Mouse (Mus musculus) embryonic stem cell, embryonic (primary cell): ENCODE results near the gene Gnb3.

Experiments
- CTCF ChIA-PET, 4 experiments: fragments of 300-600 bp in 2 of 4; fragments of 350-600 bp in 2 of 4; sonication (Branson Sonifier 250); formaldehyde crosslinking; loops; one replicate each; lab custom pipeline; 2022; ENCODE audit warnings: inconsistent platforms in 2 of 4; lab: Charles Lee
- POLR2A ChIA-PET, 4 experiments: fragments of 300-600 bp in 2 of 4; fragments of 350-600 bp in 2 of 4; sonication (Branson Sonifier 250); formaldehyde crosslinking; loops; one replicate each; lab custom pipeline; 2022; ENCODE audit warnings: antibody characterized with exemption in 4 of 4, inconsistent platforms in 1 of 4; lab: Charles Lee

The Gnb3 gene

GRCm38 (mm10) chr6:124806446-124807140 lies 33.5 kb downstream of the Gnb3 start:
- POLR2A ChIA-PET: interaction anchor here (0.6 to 18.7 kb wide), 75 partner anchors 7 to 389 kb away, joined by 3 to 601 read pairs (median 7); partner anchors contain the start of genes Grcc10 (in 4 of the 4), Cdca3 (in 3 of the 4), Emg1 (in 3 of the 4) and Phb2 (in 3 of the 4)
- CTCF ChIA-PET: interaction anchor here in 3 of 4 experiments (0.9 to 5.2 kb wide), 12 partner anchors 10 to 326 kb away, joined by 3 to 22 read pairs (median 7); partner anchors contain the start of genes Cdca3 (in 2 of the 3), Usp5 (in 2 of the 3), C1rl (in 1 of the 3) and P3h3 (in 1 of the 3)

GRCm38 (mm10) chr6:124805341-124806321 lies 34.4 kb downstream of the Gnb3 start:
- CTCF ChIA-PET: interaction anchor here (0.5 to 5.2 kb wide), 44 partner anchors 9 to 1668 kb away, joined by 3 to 22 read pairs (median 5); partner anchors contain the start of genes Cdca3 (in 2 of the 4), Usp5 (in 2 of the 4), C1rl (in 1 of the 4) and Emg1 (in 1 of the 4)
- POLR2A ChIA-PET: interaction anchor here (0.5 to 18.7 kb wide), 158 partner anchors 8 to 622 kb away, joined by 3 to 601 read pairs (median 5); partner anchors contain the start of genes Cdca3 (in 4 of the 4), Grcc10 (in 4 of the 4), Usp5 (in 4 of the 4) and Emg1 (in 3 of the 4)

- CTCF ChIA-PET: interaction anchor here in 2 of 4 experiments (0.6 to 1.8 kb wide), 4 partner anchors 26 to 350 kb away, joined by 3 to 5 read pairs (median 4); no protein-coding TSS in a partner anchor
- POLR2A ChIA-PET: interaction anchor here in 2 of 4 experiments (0.7 to 18.7 kb wide), 24 partner anchors 12 to 392 kb away, joined by 3 to 601 read pairs (median 8); partner anchors contain the start of genes Lpcat3 (in 2 of the 2), Mlf2 (in 2 of the 2), Ptpn6 (in 2 of the 2) and Cdca3 (in 1 of the 2)
Observed at GRCm38 (mm10) chr6:124804341-124804740, 35.7 kb downstream of the Gnb3 start.

GRCm38 (mm10) chr6:124803691-124804090 lies 36.4 kb downstream of the Gnb3 start:
- ChIA-PET CTCF (interaction anchor here (0.6 to 1.9 kb wide), 8 partner anchors 14 to 326 kb away, joined by 3 to 6 read pairs (median 3); no protein-coding TSS in a partner anchor), POLR2A (interaction anchor here (0.7 to 12.7 kb wide), 8 partner anchors 16 to 90 kb away, joined by 3 to 213 read pairs (median 4); partner anchors contain the start of genes Grcc10 (in 2 of the 4), Cdca3 (in 1 of the 4), Ptpn6 (in 1 of the 4) and Usp5 (in 1 of the 4))

DNA sequence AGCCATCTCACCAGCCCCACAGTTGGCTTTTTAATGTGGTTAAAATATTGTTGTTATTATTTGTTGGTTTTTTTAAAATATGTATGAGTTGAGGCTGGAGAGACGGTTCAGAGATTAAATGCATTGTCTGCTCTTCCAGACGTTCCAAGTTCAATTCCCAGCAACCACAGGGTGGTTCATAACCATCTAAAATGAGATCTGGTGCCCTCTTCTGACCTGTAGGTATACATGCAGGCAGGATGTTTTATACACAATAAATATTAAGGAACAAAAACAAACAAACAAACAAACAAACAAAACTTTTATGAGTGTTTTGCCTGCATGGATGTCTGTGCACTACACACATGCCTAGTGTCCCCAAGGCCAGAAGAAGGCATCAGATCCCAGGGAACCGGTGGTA lies 37.0 kb downstream of the Gnb3 start:
- ChIA-PET CTCF (interaction anchor here (0.6 to 1.9 kb wide), 10 partner anchors 13 to 326 kb away, joined by 3 to 6 read pairs (median 3); partner anchors contain the start of gene Mlf2 (in 1 of the 4)), POLR2A (interaction anchor here (0.6 to 12.7 kb wide), 16 partner anchors 10 to 285 kb away, joined by 3 to 213 read pairs (median 4); partner anchors contain the start of genes Grcc10 (in 3 of the 4), Cdca3 (in 1 of the 4), Emg1 (in 1 of the 4) and Phb2 (in 1 of the 4))

- CTCF ChIA-PET: interaction anchor here in 3 of 4 experiments (0.7 to 1.9 kb wide), 4 partner anchors 20 to 129 kb away, joined by 3 to 6 read pairs (median 4); partner anchors contain the start of gene Mlf2 (in 1 of the 3)
- POLR2A ChIA-PET: interaction anchor here (0.6 to 2.0 kb wide), 14 partner anchors 9 to 286 kb away, joined by 3 to 9 read pairs (median 4); partner anchors contain the start of genes Grcc10 (in 3 of the 4), Cdca3 (in 1 of the 4), Emg1 (in 1 of the 4) and Phb2 (in 1 of the 4)
Observed at GRCm38 (mm10) chr6:124802400-124802799, 37.7 kb downstream of the Gnb3 start.

- ChIA-PET CTCF (interaction anchor here in 1 of 4 experiments (0.9 kb wide), 1 partner anchor 10 kb away, joined by 3 read pairs; no protein-coding TSS in a partner anchor), POLR2A (interaction anchor here in 3 of 4 experiments (0.9 to 1.6 kb wide), 9 partner anchors 8 to 55 kb away, joined by 3 to 5 read pairs (median 3); partner anchors contain the start of genes Grcc10 (in 2 of the 3), Cdca3 (in 1 of the 3) and Usp5 (in 1 of the 3))
Observed at GRCm38 (mm10) chr6:124796200-124796599, 43.9 kb downstream of the Gnb3 start.

- ChIA-PET CTCF (interaction anchor here in 1 of 4 experiments (0.9 kb wide), 1 partner anchor 10 kb away, joined by 3 read pairs; no protein-coding TSS in a partner anchor), POLR2A (interaction anchor here in 3 of 4 experiments (0.9 to 6.7 kb wide), 5 partner anchors 10 to 54 kb away, joined by 3 to 44 read pairs (median 4); partner anchors contain the start of genes Cdca3 (in 1 of the 3), Grcc10 (in 1 of the 3) and Usp5 (in 1 of the 3))
Observed at GRCm38 (mm10) chr6:124795781-124796180, 44.3 kb downstream of the Gnb3 start.

- CTCF ChIA-PET: no interaction called here
- POLR2A ChIA-PET: interaction anchor here in 2 of 4 experiments (0.6 to 6.7 kb wide), 5 partner anchors 14 to 52 kb away, joined by 3 to 44 read pairs (median 5); partner anchors contain the start of gene Grcc10 (in 1 of the 2)
Observed at GRCm38 (mm10) chr6:124791911-124792310, 48.2 kb downstream of the Gnb3 start.

GRCm38 (mm10) chr6:124790121-124790520 lies 50.0 kb downstream of the Gnb3 start:
- ChIA-PET CTCF (interaction anchor here (0.6 to 1.2 kb wide), 5 partner anchors 13 to 57 kb away, joined by 3 to 7 read pairs (median 4); no protein-coding TSS in a partner anchor), POLR2A (interaction anchor here in 3 of 4 experiments (0.5 to 6.7 kb wide), 18 partner anchors 10 to 407 kb away, joined by 3 to 44 read pairs (median 4); partner anchors contain the start of genes Grcc10 (in 3 of the 3), Eno2 (in 1 of the 3), Gm45234 (in 1 of the 3) and Lrrc23 (in 1 of the 3))

DNA sequence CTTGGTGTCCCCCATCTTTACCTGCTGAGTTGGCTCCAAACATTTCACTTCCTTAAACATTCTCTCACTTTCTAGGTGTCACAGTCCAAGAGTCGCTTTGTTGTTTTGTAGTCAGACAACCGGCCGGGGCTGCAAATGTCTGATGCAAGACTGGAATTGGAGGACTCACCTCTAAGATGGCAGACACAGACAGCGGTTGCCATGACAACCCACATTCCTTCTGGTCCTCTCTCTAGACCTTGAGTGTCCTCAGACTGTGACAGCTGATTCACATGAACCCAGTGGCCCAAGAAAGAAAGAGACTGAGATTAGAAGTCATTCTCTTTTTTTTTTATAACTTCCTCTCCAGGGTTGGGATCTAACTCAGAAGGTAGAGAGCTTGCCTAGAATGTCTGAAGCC lies 50.6 kb downstream of the Gnb3 start:
- ChIA-PET POLR2A (interaction anchor here in 3 of 4 experiments (0.9 to 6.7 kb wide), 12 partner anchors 10 to 407 kb away, joined by 3 to 44 read pairs (median 4); partner anchors contain the start of genes Grcc10 (in 3 of the 3), Eno2 (in 1 of the 3), Gm45234 (in 1 of the 3) and Lrrc23 (in 1 of the 3)), CTCF (interaction anchor here (0.6 to 1.2 kb wide), 5 partner anchors 14 to 23 kb away, joined by 3 to 7 read pairs (median 3); no protein-coding TSS in a partner anchor)

DNA sequence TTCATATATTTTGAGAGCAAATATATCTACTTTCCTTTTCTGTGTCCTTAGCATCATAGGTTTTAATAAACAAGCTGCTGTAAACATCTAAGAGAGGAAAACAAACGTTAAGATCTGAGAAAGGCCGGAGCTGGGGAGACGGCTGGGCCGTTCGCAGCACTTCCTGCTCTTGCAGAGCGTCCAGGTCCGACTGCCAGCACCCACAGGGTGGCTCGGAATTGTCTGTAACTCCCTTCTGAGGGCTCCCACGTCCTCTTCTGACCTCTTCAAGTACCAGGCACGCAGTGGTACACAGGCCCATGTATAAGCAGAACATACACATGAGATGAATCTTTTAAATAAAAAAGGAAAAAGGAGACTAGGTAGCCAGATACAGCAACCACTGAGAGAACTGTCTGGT lies 52.4 kb downstream of the Gnb3 start:
- CTCF ChIA-PET: no interaction called here
- POLR2A ChIA-PET: interaction anchor here in 2 of 4 experiments (0.6 to 4.6 kb wide), 10 partner anchors 9 to 305 kb away, joined by 3 to 18 read pairs (median 4); partner anchors contain the start of genes Grcc10 (in 2 of the 2), Emg1 (in 1 of the 2), Phb2 (in 1 of the 2) and Spsb2 (in 1 of the 2)

DNA sequence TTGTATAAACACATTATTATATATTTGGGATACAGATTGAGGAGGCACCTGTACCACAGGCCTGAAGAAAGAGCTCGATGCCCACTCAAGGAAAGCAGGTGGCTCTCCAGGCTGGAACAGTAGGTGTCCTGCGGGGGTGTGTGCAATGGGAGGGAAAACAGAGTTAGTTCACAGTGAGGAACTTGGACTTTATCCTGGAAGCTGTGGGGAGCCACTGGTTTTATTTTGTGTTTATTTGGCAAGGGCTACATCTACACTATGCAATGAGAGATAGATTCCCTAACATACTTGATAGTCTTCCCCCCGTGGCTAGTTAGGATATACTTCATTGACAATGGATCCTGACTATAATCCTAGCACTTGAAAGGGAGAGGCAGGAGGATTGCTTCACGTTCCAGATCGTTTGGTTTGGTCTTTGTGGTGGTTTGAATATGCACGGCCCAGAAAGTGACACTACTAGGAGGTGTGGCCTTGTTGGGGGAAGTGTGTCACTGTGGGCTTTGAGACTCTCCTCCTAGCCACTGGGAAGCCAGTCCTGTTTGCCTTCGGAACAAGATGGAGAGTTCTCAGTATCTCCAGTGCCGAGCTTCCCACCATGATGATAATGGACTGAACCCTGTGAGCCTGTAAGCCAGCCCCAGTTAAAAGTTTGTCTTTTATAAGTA lies 53.2 kb downstream of the Gnb3 start:
- ChIA-PET POLR2A (interaction anchor here in 2 of 4 experiments (0.6 to 9.9 kb wide), 7 partner anchors 16 to 46 kb away, joined by 3 to 59 read pairs (median 7); partner anchors contain the start of genes Grcc10 (in 1 of the 2) and Spsb2 (in 1 of the 2)), CTCF (interaction anchor here in 1 of 4 experiments (0.7 to 1.1 kb wide), 3 partner anchors 19 to 63 kb away, joined by 3 to 8 read pairs (median 3); no protein-coding TSS in a partner anchor)
